Mouse (Mus musculus) heart, postnatal 0 days (tissue): ENCODE measurements around the gene Gm14137.

Experiments used
- CTCF ChIP-seq: IDR thresholded peaks from 2 replicates; pipeline ENCODE4 v1.5.1; 2016; ENCODE audit warnings: antibody characterized with exemption, control low read depth, low read depth
- EP300 ChIP-seq: IDR thresholded peaks from 2 replicates; pipeline ENCODE4 v1.6.1; 2016; ENCODE audit warnings: antibody characterized with exemption, low read depth

GRCm38 (mm10) chr2:119174866-119175265, 557 bp downstream of the Gm14137 start:
- no peak for TF ChIP-seq CTCF
- no peak for TF ChIP-seq EP300
